ENCODE assay signal across 7 mouse cellular contexts in the genomic region with DNA sequence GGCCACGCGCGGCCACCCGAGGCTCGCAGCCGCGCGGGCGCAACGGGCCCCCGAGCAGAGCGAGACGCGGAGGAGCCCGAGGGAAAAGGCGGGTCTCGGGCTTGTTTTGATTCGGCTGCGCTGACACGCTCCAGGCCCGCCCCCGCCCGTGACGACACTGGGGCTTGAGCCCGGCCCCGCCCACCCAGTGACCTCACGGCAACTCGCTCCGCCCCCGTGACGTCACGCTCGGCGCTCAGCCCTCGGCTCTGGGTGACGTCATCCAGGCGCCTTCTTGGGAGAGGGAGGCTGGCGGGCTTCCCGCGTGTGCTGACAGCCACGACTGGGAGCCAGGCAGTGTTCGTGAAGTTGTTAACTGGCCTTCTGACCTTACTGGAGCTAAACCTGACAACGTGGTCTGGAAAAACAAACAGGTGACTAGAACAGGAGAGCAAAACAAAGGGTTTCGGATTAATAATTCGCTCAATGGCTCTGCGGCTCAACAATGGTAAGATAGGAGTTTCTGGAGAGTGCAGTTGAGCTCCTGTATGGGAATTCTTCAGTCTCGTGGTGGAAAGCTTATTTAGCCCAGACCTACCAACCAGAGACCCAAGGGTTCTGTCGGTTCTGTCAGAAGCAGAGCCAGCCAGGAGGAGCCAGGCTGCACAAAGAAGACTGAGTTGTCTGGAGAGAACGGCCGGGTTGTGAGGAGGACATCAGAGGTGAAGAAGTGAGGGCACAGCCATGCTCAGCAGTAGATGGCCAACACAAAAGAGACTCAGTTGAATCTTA. TPM values are rescaled to one million over a fixed set of nuclear protein-coding genes. Genes with fewer than 3 reads are reported as not detected.
DNase-seq lines count a peak whose midpoint lies in the region; ATAC-seq lines count a peak whose summit lies in the region.

A gene (minus strand): TSS at position 108 of the 771 bp plus-strand sequence.

- H3K27me3 ChIP-seq in embryonic facial prominence, embryonic 11.5 days (ENCODE audit: control insufficient read depth, insufficient read depth, low read length), result no peaks in the 10 kb centered on the region
- H3K27me3 ChIP-seq in limb, embryonic 11.5 days (ENCODE audit: control insufficient read depth, insufficient read depth, low read length), result no peaks in the 10 kb centered on the region
- no peaks in the 10 kb centered on the region for H3K27me3 ChIP-seq in midbrain, embryonic 14.5 days (ENCODE audit: control insufficient read depth, insufficient read depth, low read length)

- H3K36me3 ChIP-seq in embryonic facial prominence, embryonic 11.5 days (replicated peaks; ENCODE audit: control insufficient read depth, insufficient read depth, low read depth, low read length), result no peaks in the 10 kb centered on the region
- H3K36me3 ChIP-seq in limb, embryonic 11.5 days (ENCODE audit: control insufficient read depth, insufficient read depth, low read length), result no peaks in the 10 kb centered on the region
- H3K36me3 ChIP-seq in midbrain, embryonic 14.5 days (ENCODE audit: control insufficient read depth, insufficient read depth, low read length), result no peaks in the 10 kb centered on the region

- peak; percentile 95 for ATAC-seq in embryonic facial prominence, embryonic 11.5 days (replicated peaks; ENCODE audit: insufficient number of reproducible peaks, low FRiP score, low TSS enrichment, low read depth)
- ATAC-seq in limb, embryonic 11.5 days (ENCODE audit: insufficient number of reproducible peaks, low FRiP score, low TSS enrichment, low read depth), result peak; percentile 96
- peak; percentile 97 for ATAC-seq in midbrain, embryonic 14.5 days (ENCODE audit: low FRiP score, low TSS enrichment)

- H3K27ac ChIP-seq in embryonic facial prominence, embryonic 11.5 days (replicated peaks; ENCODE audit: low read depth, low read length), result peak within 1 kb of the TSS; percentile 83
- peak within 1 kb of the TSS; percentile 56; the same call in 1 of the 2 replicates for H3K27ac ChIP-seq in limb, embryonic 11.5 days (replicated peaks; ENCODE audit: low read depth, low read length)
- peak within 1 kb of the TSS; percentile 92 for H3K27ac ChIP-seq in midbrain, embryonic 14.5 days (replicated peaks; ENCODE audit: low read depth, low read length)

- no peaks in the 10 kb centered on the region for H3K9me3 ChIP-seq in embryonic facial prominence, embryonic 11.5 days (replicated peaks; ENCODE audit: control insufficient read depth, low read length)
- no peaks in the 10 kb centered on the region for H3K9me3 ChIP-seq in limb, embryonic 11.5 days (ENCODE audit: control insufficient read depth, low read length)
- H3K9me3 ChIP-seq in midbrain, embryonic 14.5 days (ENCODE audit: control insufficient read depth, low read length), result no peaks in the 10 kb centered on the region

- peak within 1 kb of the TSS; percentile 78 for H3K4me3 ChIP-seq in embryonic facial prominence, embryonic 11.5 days (ENCODE audit: low read depth, low read length)
- peak within 1 kb of the TSS; percentile 75 for H3K4me3 ChIP-seq in limb, embryonic 11.5 days (ENCODE audit: low read depth, low read length)
- H3K4me3 ChIP-seq in midbrain, embryonic 14.5 days (replicated peaks; ENCODE audit: low read depth, low read length), result peak within 1 kb of the TSS; percentile 80

- WGBS in embryonic facial prominence, embryonic 11.5 days, result 13% methylated on average over 36 of the region's 50 CpGs
- WGBS in limb, embryonic 11.5 days, result 9% methylated on average over 47 of the region's 50 CpGs
- 8% methylated on average over 50 of the region's 50 CpGs for WGBS in midbrain, embryonic 14.5 days

- peak; percentile 96 for DNase-seq in adrenal gland, postnatal 14 days
- DNase-seq in embryonic facial prominence, embryonic 11.5 days (ENCODE audit: low spot score), result peak; percentile 94
- peak; percentile 99 for DNase-seq in heart, adult 11 months
- peak; percentile 90 for DNase-seq in kidney, adult 18-20 months
- peak; percentile 97 for DNase-seq in limb, embryonic 11.5 days (ENCODE audit: low spot score)
- DNase-seq in midbrain, embryonic 14.5 days, result peak; percentile 97
- DNase-seq in spleen, adult 18-20 months, result peak; percentile 79 to 87

- peak within 1 kb of the TSS; percentile 62 for H3K4me2 ChIP-seq in embryonic facial prominence, embryonic 11.5 days (ENCODE audit: low read depth, low read length)
- H3K4me2 ChIP-seq in limb, embryonic 11.5 days (ENCODE audit: low read depth, severe bottlenecking), result peak within 1 kb of the TSS; percentile 53
- H3K4me2 ChIP-seq in midbrain, embryonic 14.5 days (ENCODE audit: low read length), result peak within 1 kb of the TSS; percentile 64

- peaks cover 3% of the 10 kb centered on the region for H3K4me1 ChIP-seq in embryonic facial prominence, embryonic 11.5 days (ENCODE audit: control insufficient read depth, insufficient read depth, low read length)
- peaks cover 6% of the 10 kb centered on the region; the same call in 1 of the 2 replicates for H3K4me1 ChIP-seq in limb, embryonic 11.5 days (ENCODE audit: control insufficient read depth, insufficient read depth, low read length)
- H3K4me1 ChIP-seq in midbrain, embryonic 14.5 days (ENCODE audit: control insufficient read depth, insufficient read depth, low read length), result peaks cover 16% of the 10 kb centered on the region

- H3K9ac ChIP-seq in embryonic facial prominence, embryonic 11.5 days (replicated peaks; ENCODE audit: low read length), result peak within 1 kb of the TSS; percentile 89
- peak within 1 kb of the TSS; percentile 89 for H3K9ac ChIP-seq in limb, embryonic 11.5 days (ENCODE audit: low read length)
- peak within 1 kb of the TSS; percentile 90 for H3K9ac ChIP-seq in midbrain, embryonic 14.5 days (replicated peaks; ENCODE audit: low read length)

RNA-seq across cellular contexts. Expression of the gene that starts here (rescaled TPM):
- total RNA-seq in adrenal gland, postnatal 14 days (2021), result 33.2 and 37.1 TPM in 2 replicates
- polyA plus RNA-seq in embryonic facial prominence, embryonic 11.5 days (2014; fragmentation: Nextera tagmentation; extraction: Ambion mirVana), result 4.3 and 4.7 TPM in 2 replicates
- 3.8 and 4.1 TPM in 2 replicates for polyA plus RNA-seq in limb, embryonic 11.5 days (2014; fragmentation: Nextera tagmentation; extraction: Ambion mirVana)
- 7.3 and 8.9 TPM in 2 replicates for polyA plus RNA-seq in midbrain, embryonic 14.5 days (2014; fragmentation: Nextera tagmentation; extraction: Ambion mirVana)

Comparison
In these comparisons a context has a peak if more than half of its experiments do, and no peak if none do; other contexts are left out.
1. Peak in every context shown above with its lines: DNase-seq, ATAC-seq, H3K4me3 ChIP-seq and H3K27ac ChIP-seq.